Mouse (Mus musculus) limb, embryonic 11.5 days (tissue): ENCODE data around the gene Ttc6. TPM values are rescaled to one million over a fixed set of nuclear protein-coding genes. Genes with fewer than 3 reads are reported as not detected.
A peak's percentile ranks its signal among the peaks of the same experiment; 100 is the strongest.

ENCODE experiments used
- ATAC-seq: fragments of 200-750 bp; cut with Nextera tagmentation; 2 replicates; pipeline ENCODE4 v1.8.0; 2017; ENCODE audit warnings: low read depth; ENCODE audit not compliant: insufficient number of reproducible peaks, low FRiP score, low TSS enrichment
- DNase-seq: peaks from one replicate; pipeline ENCODE4 v3.0.0-alpha.2; 2015; ENCODE audit warnings: low spot score
- H3K27ac ChIP-seq: fragments of 300-500 bp; sonication (generic); replicated peaks from 2 replicates; pipeline ENCODE4 v1.5.1; 2014; ENCODE audit warnings: low read depth, mild to moderate bottlenecking, low read length
- H3K27me3 ChIP-seq: fragments of 300-500 bp; sonication (generic); 2 replicates; pipeline ENCODE4 v1.6.1; 2014; ENCODE audit warnings: mild to moderate bottlenecking, low read length, mixed read lengths; ENCODE audit not compliant: control insufficient read depth, insufficient read depth
- H3K36me3 ChIP-seq: fragments of 300-500 bp; sonication (generic); 2 replicates; pipeline ENCODE4 v1.6.1; 2014; ENCODE audit warnings: mild to moderate bottlenecking, low read length, moderate library complexity, mixed read lengths; ENCODE audit not compliant: control insufficient read depth, insufficient read depth
- H3K4me1 ChIP-seq: fragments of 300-500 bp; sonication (generic); 2 replicates; pipeline ENCODE4 v1.6.1; 2014; ENCODE audit warnings: low read length, mixed read lengths; ENCODE audit not compliant: control insufficient read depth, insufficient read depth
- H3K4me2 ChIP-seq: fragments of 300-500 bp; sonication (generic); 2 replicates; pipeline ENCODE4 v1.6.1; 2014; ENCODE audit warnings: low read depth, mild to moderate bottlenecking, moderate library complexity; ENCODE audit not compliant: severe bottlenecking
- H3K4me3 ChIP-seq: fragments of 300-500 bp; sonication (generic); 2 replicates; pipeline ENCODE4 v1.5.1; 2014; ENCODE audit warnings: low read depth, low read length
- H3K9ac ChIP-seq: fragments of 300-500 bp; sonication (generic); 2 replicates; pipeline ENCODE4 v1.6.1; 2014; ENCODE audit warnings: mild to moderate bottlenecking, low read length
- H3K9me3 ChIP-seq: fragments of 300-500 bp; sonication (generic); 2 replicates; pipeline ENCODE4 v1.6.1; 2016; ENCODE audit warnings: low read length; ENCODE audit not compliant: control insufficient read depth
- WGBS: fragments of 180-500 bp; shearing (Covaris S2); extraction: QIAGEN DNeasy Blood & Tissue Kit; methylation state at CpG from one replicate; pipeline ENCODE4 v1.1.7; 2014; 5-methylcytosine and 5-hydroxymethylcytosine counted together
- polyA plus RNA-seq: library from polyadenylated mRNA; unstranded; fragments of >200 nt; fragmentation: Nextera tagmentation; extraction: Ambion mirVana; gene quantifications from 2 replicates; pipeline ENCODE4 v1.2.1, GENCODE M21; 2014

The Ttc6 gene
- polyA plus RNA-seq, 1 experiment from 2014 or later: 0.28 TPM

- Histone ChIP-seq H3K4me1 (no peaks in the 10 kb centered on the region), H3K9ac (no peak overlapping the region), H3K4me3 (no peak overlapping the region), H3K4me2 (no peak overlapping the region), H3K27ac (no peak overlapping the region), H3K9me3 (no peaks in the 10 kb centered on the region), H3K36me3 (no peaks in the 10 kb centered on the region), H3K27me3 (peaks cover 68% of the 10 kb centered on the region)
- 2% methylated on average over 11 of the region's 11 CpGs for WGBS
- DNase-seq (no peak), ATAC-seq (no peak)
Observed at GRCm38 (mm10) chr12:57536909-57537670, 26.8 kb upstream of the Ttc6 start.

DNA sequence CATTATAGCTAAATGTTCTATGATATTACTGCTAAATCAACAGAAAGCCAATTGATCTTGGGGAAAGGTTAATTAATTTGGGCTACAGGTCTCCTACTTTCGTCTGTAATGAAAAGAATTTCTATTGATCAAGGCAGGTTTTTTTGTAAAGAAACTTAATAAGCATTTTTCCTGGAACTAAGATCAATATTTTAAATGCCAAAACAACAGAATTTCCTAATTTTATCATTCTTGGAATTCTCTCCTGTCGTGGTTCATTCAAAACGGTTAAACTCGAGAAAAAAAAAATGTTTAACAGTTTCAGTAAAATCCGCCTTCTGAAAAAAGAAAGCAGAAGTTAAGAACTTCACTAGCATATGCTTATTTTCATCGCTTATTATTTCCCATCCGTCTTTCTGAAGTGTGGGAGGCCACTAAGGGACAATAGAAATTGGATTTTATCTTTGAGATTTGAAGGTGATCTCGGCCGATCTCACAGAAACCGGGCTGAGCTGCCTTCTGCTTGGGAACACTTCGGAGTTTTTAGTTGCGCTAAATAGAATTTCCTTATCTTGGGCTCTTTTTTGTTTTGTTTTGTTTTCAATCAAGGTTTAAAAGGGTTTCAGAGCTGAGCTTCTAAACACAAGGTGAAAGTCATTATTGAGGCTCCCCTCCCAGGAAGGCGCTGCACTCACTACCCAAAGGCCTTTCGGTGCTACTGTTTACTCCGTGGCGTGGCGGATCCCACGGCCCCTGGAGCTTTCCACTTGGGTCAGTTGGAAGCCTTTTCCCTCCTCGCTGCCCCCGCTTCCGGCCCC is 25.9 kb upstream of the Ttc6 start:
- ATAC-seq: no peak
- peaks cover 7% of the 10 kb centered on the region for H3K4me1 ChIP-seq
- peak overlapping the region; percentile 80 for H3K4me2 ChIP-seq
- H3K4me3 ChIP-seq: peak overlapping the region; percentile 38
- H3K9ac ChIP-seq: no peak overlapping the region
- no peak overlapping the region for H3K27ac ChIP-seq
- peak; percentile 58 for DNase-seq
- H3K9me3 ChIP-seq: no peaks in the 10 kb centered on the region
- peaks cover 69% of the 10 kb centered on the region for H3K27me3 ChIP-seq
- WGBS: 2% methylated on average over 21 of the region's 21 CpGs
- no peaks in the 10 kb centered on the region for H3K36me3 ChIP-seq

DNA sequence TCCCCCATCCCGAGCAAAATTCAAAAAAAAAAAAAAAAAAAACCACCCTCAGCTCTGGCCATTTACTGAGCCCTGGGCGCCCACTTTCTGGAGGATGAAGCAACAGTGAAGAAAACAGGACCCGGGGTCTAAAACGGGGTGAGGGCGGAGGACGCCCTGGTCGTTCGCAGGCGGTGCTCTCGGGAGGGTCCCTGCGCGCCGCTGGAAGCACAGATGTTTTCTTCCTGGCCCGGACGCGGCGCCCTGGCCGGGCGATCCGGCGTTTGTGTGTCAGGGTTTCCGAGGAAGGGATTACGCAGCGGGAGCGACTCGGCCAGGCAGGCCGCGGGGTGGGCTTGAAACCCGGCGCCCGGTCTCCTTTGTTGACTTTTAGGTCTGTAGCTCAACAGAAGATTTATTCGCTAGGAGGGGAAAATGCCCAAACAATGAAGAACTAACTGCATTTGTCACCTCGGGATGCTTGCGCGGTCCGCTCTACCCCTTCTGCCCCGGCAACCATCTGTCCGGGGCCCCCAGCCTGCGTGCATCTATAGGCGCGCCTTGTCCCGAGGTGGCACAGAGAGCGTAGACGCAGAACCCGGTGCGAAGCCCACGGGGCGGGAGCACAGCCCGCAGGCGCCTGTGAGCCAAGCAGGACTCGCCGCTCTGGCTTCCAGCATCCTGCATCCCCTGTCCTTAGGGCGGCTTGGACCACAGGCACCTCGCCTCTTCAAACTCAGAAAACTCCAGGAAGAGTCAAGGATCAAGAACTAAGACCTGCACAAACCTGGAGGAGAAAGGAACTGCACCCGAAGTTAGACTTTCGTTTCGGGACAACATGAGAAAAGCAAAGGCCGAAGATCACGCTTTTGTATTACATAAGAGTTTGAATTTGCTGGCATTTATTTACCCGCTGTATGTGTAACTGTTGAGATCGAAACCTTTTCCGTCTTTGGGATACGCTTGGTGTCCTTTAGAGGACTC is 25.0 kb upstream of the Ttc6 start:
- Histone ChIP-seq H3K4me3 (peak overlapping the region; percentile 38), H3K4me2 (peak overlapping the region; percentile 80), H3K36me3 (no peaks in the 10 kb centered on the region), H3K27me3 (peaks cover 67% of the 10 kb centered on the region), H3K4me1 (peaks cover 8% of the 10 kb centered on the region), H3K9me3 (no peaks in the 10 kb centered on the region), H3K9ac (no peak overlapping the region), H3K27ac (no peak overlapping the region)
- under 1% methylated on average over 63 of the region's 63 CpGs for whole genome bisulfite sequencing
- peak; percentile 80 for DNase-seq
- 0 out of 2 replicates have a peak, but pooled peaks have one; percentile 28 for ATAC-seq

- ATAC-seq (no peak), DNase-seq (peak; percentile 69)
- 2% methylated on average over 10 of the region's 10 CpGs for WGBS
- Histone ChIP-seq H3K4me3 (no peak overlapping the region), H3K9ac (no peak overlapping the region), H3K9me3 (no peaks in the 10 kb centered on the region), H3K36me3 (no peaks in the 10 kb centered on the region), H3K27me3 (peaks cover 62% of the 10 kb centered on the region), H3K4me2 (no peak overlapping the region), H3K4me1 (peaks cover 8% of the 10 kb centered on the region), H3K27ac (no peak overlapping the region)
Observed at GRCm38 (mm10) chr12:57539551-57539985, 24.3 kb upstream of the Ttc6 start.

DNA sequence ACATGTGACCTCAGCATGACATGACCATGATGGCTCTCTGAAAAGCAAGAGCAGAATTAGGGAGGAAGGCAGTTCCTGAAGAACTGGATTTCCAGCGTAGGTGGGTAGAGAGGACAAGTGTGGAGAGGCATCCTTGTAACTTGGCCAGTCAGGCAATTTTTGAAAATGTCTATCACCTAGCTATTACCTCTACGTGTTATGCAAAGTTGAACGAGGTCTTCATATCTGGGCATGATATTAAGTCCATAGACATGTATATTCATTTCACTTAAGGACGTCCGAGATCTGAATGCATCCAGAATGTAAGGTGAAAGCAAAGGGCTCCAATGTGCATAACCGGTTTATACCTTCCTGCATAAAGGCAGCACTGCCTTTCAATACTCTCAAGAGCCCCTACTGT is 22.8 kb upstream of the Ttc6 start:
- H3K27me3 ChIP-seq: peaks cover 59% of the 10 kb centered on the region
- no peak overlapping the region for H3K4me2 ChIP-seq
- ATAC-seq (no peak), DNase-seq (no peak)
- H3K27ac ChIP-seq: no peak overlapping the region
- H3K9me3 ChIP-seq: no peaks in the 10 kb centered on the region
- WGBS: 8% methylated on average over 6 of the region's 6 CpGs
- peaks cover 13% of the 10 kb centered on the region for H3K4me1 ChIP-seq
- no peak overlapping the region for H3K4me3 ChIP-seq
- no peak overlapping the region for H3K9ac ChIP-seq
- H3K36me3 ChIP-seq: no peaks in the 10 kb centered on the region

DNA sequence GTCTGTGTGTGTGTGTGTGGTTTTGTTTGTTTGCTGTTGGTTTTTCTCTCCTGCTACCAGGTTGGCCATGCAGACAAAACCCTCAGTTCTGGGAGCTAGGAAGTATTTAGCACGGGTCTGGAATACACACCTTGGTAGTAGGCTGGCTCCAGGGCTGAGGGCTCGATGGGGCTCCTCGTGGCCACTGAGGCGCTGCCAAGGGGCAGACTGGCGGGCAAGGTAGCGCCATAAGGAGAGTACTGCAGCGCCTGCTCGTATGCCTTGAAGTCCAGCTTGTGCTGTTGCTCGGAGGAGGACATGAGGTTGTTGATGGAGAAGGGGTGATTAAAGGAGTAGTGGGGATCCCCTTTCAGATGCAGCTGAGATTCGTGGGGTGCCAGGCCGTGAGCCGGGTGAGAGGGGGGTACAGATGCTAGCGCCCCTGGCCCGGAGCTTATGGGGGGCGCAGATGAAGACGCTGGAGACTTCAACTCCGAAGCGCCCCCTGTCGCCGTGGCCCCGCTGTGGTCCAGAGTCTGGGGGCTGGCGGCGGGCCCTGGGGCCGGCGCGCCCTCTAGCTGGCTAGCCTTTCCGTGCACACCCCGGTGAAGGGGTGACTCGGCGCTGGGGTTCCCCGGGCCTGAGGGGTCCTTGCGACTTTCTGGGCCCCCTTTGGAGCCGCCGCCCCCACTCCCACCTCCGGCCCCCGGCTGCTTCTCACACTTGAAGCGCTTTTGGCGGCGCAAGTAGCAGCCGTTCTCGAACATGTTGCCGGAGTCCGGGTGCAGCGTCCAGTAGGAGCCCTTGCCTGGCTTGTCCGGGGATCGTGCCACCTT is 21.8 kb upstream of the Ttc6 start:
- peak; percentile 66 for DNase-seq
- WGBS: under 1% methylated on average over 43 of the region's 46 CpGs
- ATAC-seq: peak; percentile 40; the same call in 1 of the 2 replicates
- no peak overlapping the region for H3K9ac ChIP-seq
- H3K4me2 ChIP-seq: peak overlapping the region; percentile 20; the same call in 1 of the 2 replicates
- no peaks in the 10 kb centered on the region for H3K36me3 ChIP-seq
- no peaks in the 10 kb centered on the region for H3K9me3 ChIP-seq
- H3K4me3 ChIP-seq: no peak overlapping the region
- peaks cover 14% of the 10 kb centered on the region for H3K4me1 ChIP-seq
- peaks cover 61% of the 10 kb centered on the region for H3K27me3 ChIP-seq
- no peak overlapping the region for H3K27ac ChIP-seq

DNA sequence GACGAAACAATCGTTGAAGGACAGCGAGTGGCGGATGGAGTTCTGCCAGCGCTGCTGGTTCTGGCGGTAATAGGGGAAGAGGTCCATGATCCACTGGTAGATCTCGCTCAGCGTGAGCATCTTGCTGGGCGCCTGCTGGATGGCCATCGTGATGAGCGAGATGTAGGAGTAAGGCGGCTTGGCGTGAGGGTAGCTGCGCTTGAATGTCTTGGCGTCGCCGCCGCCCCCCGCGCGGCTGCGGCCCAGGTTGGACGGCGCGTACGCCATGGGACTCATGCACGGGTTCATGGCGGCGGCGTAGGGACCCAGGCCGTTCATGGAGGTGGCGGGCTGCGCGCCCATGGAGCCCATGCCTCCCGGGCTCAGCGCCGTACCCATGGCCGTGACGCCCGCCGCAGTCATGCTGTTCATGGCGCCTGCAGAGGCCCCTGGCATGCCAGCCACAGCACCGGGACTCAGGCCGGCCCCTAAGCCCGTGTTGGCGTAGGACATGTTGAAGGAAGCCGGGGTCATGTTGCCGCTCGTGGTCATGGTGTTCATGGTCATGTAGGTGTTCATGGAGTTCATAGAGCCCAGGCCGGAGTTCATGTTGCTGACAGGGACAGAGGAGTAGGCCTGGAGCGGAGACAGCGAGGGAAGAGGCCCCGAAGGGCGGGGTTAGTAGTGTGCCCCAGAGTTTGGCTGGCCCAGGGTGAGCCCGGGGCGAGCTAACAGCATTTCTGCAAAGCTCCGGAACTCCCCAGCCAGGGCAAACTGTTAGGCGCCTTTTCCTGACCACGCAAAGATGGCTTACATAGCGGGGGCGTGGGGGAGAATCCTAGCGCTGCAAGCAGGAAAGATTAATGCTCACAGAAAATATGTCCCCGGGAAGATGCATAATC is 20.9 kb upstream of the Ttc6 start:
- peak; percentile 64 for DNase-seq
- no peak overlapping the region for H3K4me3 ChIP-seq
- H3K27me3 ChIP-seq: peaks cover 64% of the 10 kb centered on the region

More for the DNA sequence above, 20.9 kb upstream of the Ttc6 start:
- H3K9ac ChIP-seq: no peak overlapping the region
- ATAC-seq: no peak
- H3K4me2 ChIP-seq: peak overlapping the region; percentile 20; the same call in 1 of the 2 replicates
- no peak overlapping the region for H3K27ac ChIP-seq
- no peaks in the 10 kb centered on the region for H3K9me3 ChIP-seq
- peaks cover 14% of the 10 kb centered on the region for H3K4me1 ChIP-seq
- no peaks in the 10 kb centered on the region for H3K36me3 ChIP-seq
- under 1% methylated on average over 63 of the region's 63 CpGs for WGBS
